12 mouse cellular contexts compared by ENCODE assay signal in genomic region chr19:60340234-60340633, GRCm38 (mm10).
A peak's percentile ranks its signal among the peaks of the same experiment; 100 is the strongest.
DNase-seq lines count a peak whose midpoint lies in the region; ATAC-seq lines count a peak whose summit lies in the region.
"Had no signal": no experiment of that assay in that cellular context is flagged by ENCODE, and none has a peak within 500 bp of the region (broad histone marks: within the 10 kb centered on the region; RNA-seq: fewer than 3 reads in every experiment).

No protein-coding gene starts in this region.

- H3K27ac ChIP-seq in midbrain, embryonic 16.5 days (ENCODE audit: low read length) = no peak overlapping the region
- H3K27ac ChIP-seq: hindbrain, embryonic 15.5 days; neural tube, embryonic 13.5 days had no signal

- no peak for ATAC-seq in frontal cortex, adult (ENCODE audit: low TSS enrichment)
- no peak for ATAC-seq in midbrain, embryonic 16.5 days

- H3K27me3 ChIP-seq in midbrain, embryonic 16.5 days (ENCODE audit: control insufficient read depth, insufficient read depth, low read depth, low read length) = no peaks in the 10 kb centered on the region
- H3K27me3 ChIP-seq: hindbrain, embryonic 15.5 days had no signal

- peak; percentile 4 for DNase-seq in adrenal gland, postnatal 25 days
- DNase-seq in adrenal gland, postnatal 36 days = no peak
- DNase-seq in left cerebral cortex, postnatal 14 days (ENCODE audit: low spot score in 2 of 2) = peak; percentile 9 to 33
- DNase-seq in left cerebral cortex, postnatal 36 days (ENCODE audit: low spot score in 2 of 2) = no peak
- peak; percentile 27 for DNase-seq in B cell, adult 2 months
- peak; percentile 5 for DNase-seq in c-Kit-positive CD71-positive TER-119-negative erythroid progenitor cells, embryonic 14.5 days (ENCODE audit: low read depth)
- DNase-seq: layer of hippocampus, postnatal 36 days; lung, postnatal 10 days had no signal

- no peak overlapping the region for H3K4me2 ChIP-seq in midbrain, embryonic 16.5 days (ENCODE audit: low read length)
- H3K4me2 ChIP-seq: hindbrain, embryonic 15.5 days; neural tube, embryonic 13.5 days had no signal

- no peaks in the 10 kb centered on the region for H3K36me3 ChIP-seq in midbrain, embryonic 16.5 days (ENCODE audit: control insufficient read depth, insufficient read depth, low read length)
- H3K36me3 ChIP-seq: hindbrain, embryonic 15.5 days; neural tube, embryonic 13.5 days had no signal

- no peak overlapping the region for H3K4me3 ChIP-seq in midbrain, embryonic 16.5 days (ENCODE audit: low read depth, low read length)
- H3K4me3 ChIP-seq: hindbrain, embryonic 15.5 days; neural tube, embryonic 13.5 days had no signal

- no peak overlapping the region for H3K9ac ChIP-seq in midbrain, embryonic 16.5 days (ENCODE audit: low read depth, low read length)
- H3K9ac ChIP-seq: hindbrain, embryonic 15.5 days; neural tube, embryonic 13.5 days had no signal

- no peaks in the 10 kb centered on the region for H3K9me3 ChIP-seq in midbrain, embryonic 16.5 days (replicated peaks; ENCODE audit: control insufficient read depth, low read length, poor library complexity, severe bottlenecking)
- H3K9me3 ChIP-seq: hindbrain, embryonic 15.5 days; neural tube, embryonic 13.5 days had no signal

- no peaks in the 10 kb centered on the region for H3K4me1 ChIP-seq in midbrain, embryonic 16.5 days (ENCODE audit: control insufficient read depth, insufficient read depth, low read length)
- H3K4me1 ChIP-seq: hindbrain, embryonic 15.5 days; neural tube, embryonic 13.5 days had no signal

- intact Hi-C loops in left cerebral cortex, postnatal 14 days (cut with DNase I) = loop anchor here (5.0 kb wide), 1 partner anchor 923 kb away; no protein-coding TSS in a partner anchor
- intact Hi-C loops in left cerebral cortex, postnatal 36 days (cut with DNase I) = no loop called here

- 91% methylated on average over 6 of the region's 6 CpGs for whole genome bisulfite sequencing in midbrain, embryonic 16.5 days

Comparison
In these comparisons a context has a peak if more than half of its experiments do, and no peak if none do; other contexts are left out.
1. DNase-seq: peak in adrenal gland, postnatal 25 days (single experiment), left cerebral cortex, postnatal 14 days (2 of 2), B cell, adult 2 months (2 of 2) and c-Kit-positive CD71-positive TER-119-negative erythroid progenitor cells, embryonic 14.5 days (single experiment); none in adrenal gland, postnatal 36 days (0 of 2) and left cerebral cortex, postnatal 36 days (0 of 2).